Mouse (Mus musculus) brain, embryonic 14.5 days (tissue): Measurements from ENCODE around the gene Fdxacb1. TPM values are rescaled to one million over a fixed set of nuclear protein-coding genes. Genes with fewer than 3 reads are reported as not detected.
A peak's percentile ranks its signal among the peaks of the same experiment; 100 is the strongest.

Experiments used
- DNase-seq: peaks from one replicate; pipeline ENCODE4 v3.0.0-alpha.2; 2011; ENCODE audit warnings: low read depth
- CTCF ChIP-seq: fragments of 200-500 bp; IDR thresholded peaks from 2 replicates; pipeline ENCODE4 v1.5.1; 2012; ENCODE audit warnings: inconsistent platforms, mild to moderate bottlenecking, moderate library complexity, borderline replicate concordance; ENCODE audit not compliant: insufficient read depth, insufficient read length; ENCODE audit errors: extremely low read depth
- POLR2A ChIP-seq: fragments of 200-500 bp; IDR thresholded peaks from 2 replicates; pipeline ENCODE4 v1.6.1; 2012; ENCODE audit warnings: mild to moderate bottlenecking, inconsistent platforms, borderline replicate concordance; ENCODE audit not compliant: poor library complexity, insufficient read depth, insufficient read length, severe bottlenecking; ENCODE audit errors: extremely low read depth
- polyA plus RNA-seq: library from polyadenylated mRNA; depleted of rRNA; stranded (reverse); fragments of >200 nt; gene quantifications from 2 replicates; pipeline ENCODE4 v1.2.3, GENCODE M21; 2012; rRNA removed

Gene Fdxacb1
- polyA plus RNA-seq, 1 experiment = 8.0 TPM

- no peak for DNase-seq
- TF ChIP-seq CTCF (no peak), POLR2A (no peak)
Measured at GRCm38 (mm10) chr9:50815666-50816065, 47.6 kb downstream of the Fdxacb1 start.

DNA sequence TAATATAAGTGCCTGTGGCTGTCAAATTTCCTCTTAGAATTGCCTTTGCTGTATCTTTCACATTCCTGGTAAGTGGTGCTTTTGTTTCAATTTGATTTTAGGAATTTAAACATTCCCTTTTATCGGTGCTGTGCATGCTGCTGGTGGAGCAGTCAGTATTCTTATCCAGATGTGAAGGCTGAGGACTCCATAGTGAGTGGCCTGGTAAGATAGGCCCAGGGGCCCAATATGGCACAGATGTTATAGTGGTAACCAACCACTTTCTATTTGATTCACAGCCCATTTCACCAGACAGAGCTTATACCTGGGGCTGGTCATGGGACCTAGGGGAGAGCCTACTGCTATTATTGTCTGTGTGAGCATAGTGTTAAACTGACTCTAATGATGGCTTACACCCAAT lies 48.5 kb downstream of the Fdxacb1 start:
- TF ChIP-seq CTCF (no peak), POLR2A (no peak)

GRCm38 (mm10) chr9:50818050-50818449 lies 50.0 kb downstream of the Fdxacb1 start:
- TF ChIP-seq CTCF (no peak), POLR2A (no peak)
- no peak for DNase-seq

More for the DNA sequence above, 48.5 kb downstream of the Fdxacb1 start:
- no peak for DNase-seq

DNA sequence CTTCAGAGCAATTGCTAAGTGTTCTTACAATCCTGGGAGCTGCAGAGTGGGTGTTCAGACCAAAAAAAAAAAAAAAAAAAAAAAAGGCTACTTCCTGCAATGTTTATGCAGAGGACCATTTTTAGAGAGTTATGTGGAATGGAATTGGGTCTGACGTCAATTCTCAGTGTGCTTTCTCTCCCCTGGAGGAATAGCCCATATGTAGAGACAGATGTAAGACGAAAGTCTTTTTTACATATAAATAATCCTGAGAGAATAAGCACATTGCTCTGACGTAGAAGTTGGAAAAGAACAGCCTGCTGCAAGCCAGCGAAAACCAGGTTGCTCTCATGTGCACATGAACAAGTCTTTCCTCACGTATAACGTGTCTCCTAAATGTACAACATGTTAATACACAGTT lies 51.7 kb downstream of the Fdxacb1 start:
- DNase-seq = peak; percentile 2
- TF ChIP-seq CTCF (no peak), POLR2A (no peak)

GRCm38 (mm10) chr9:50821651-50822050 lies 53.6 kb downstream of the Fdxacb1 start:
- TF ChIP-seq CTCF (no peak), POLR2A (no peak)
- no peak for DNase-seq

- DNase-seq = no peak
- no peak for TF ChIP-seq POLR2A
Measured at GRCm38 (mm10) chr9:50822216-50822615, 54.2 kb downstream of the Fdxacb1 start.

Other genes with a start within 250 kb of the Fdxacb1 start
- 73.9 and 77.3 TPM in 2 replicates for gene Pts, start 239.5 kb upstream of the Fdxacb1 start, polyA plus RNA-seq
- gene Il18, start 213.4 kb upstream of the Fdxacb1 start, polyA plus RNA-seq = 13.0 and 13.2 TPM in 2 replicates
- 0.26 and 0.37 TPM in 2 replicates for gene Bco2, start 213.1 kb upstream of the Fdxacb1 start, polyA plus RNA-seq
- gene Tex12, start 206.9 kb upstream of the Fdxacb1 start, polyA plus RNA-seq = not detected in 2 replicates
- 141 and 178 TPM in 2 replicates for gene Sdhd, start 164.4 kb upstream of the Fdxacb1 start, polyA plus RNA-seq
- gene Timm8b, start 164.3 kb upstream of the Fdxacb1 start, polyA plus RNA-seq = 302 and 372 TPM in 2 replicates
- gene Pih1d2, start 150.9 kb upstream of the Fdxacb1 start, polyA plus RNA-seq = 4.6 and 5.1 TPM in 2 replicates
- 18.4 and 21.5 TPM in 2 replicates for gene Nkapd1, start 150.8 kb upstream of the Fdxacb1 start, polyA plus RNA-seq
- 25.4 and 32.9 TPM in 2 replicates for gene Dlat, start 108.5 kb upstream of the Fdxacb1 start, polyA plus RNA-seq
- 29.9 and 40.6 TPM in 2 replicates for gene Dixdc1, start 28.7 kb upstream of the Fdxacb1 start, polyA plus RNA-seq
- gene 2310030G06Rik, start 21.7 kb upstream of the Fdxacb1 start, polyA plus RNA-seq = 1.2 and 1.7 TPM in 2 replicates
- gene Cryab, start 16.9 kb upstream of the Fdxacb1 start, polyA plus RNA-seq = 5.7 and 6.1 TPM in 2 replicates
- 1.3 and 1.8 TPM in 2 replicates for gene Hspb2, start 15.9 kb upstream of the Fdxacb1 start, polyA plus RNA-seq
- 52.4 and 53.9 TPM in 2 replicates for gene Alg9, start 6.8 kb downstream of the Fdxacb1 start, polyA plus RNA-seq
- gene 1110032A03Rik, start 7.3 kb downstream of the Fdxacb1 start, polyA plus RNA-seq = 46.5 and 50.1 TPM in 2 replicates
- 32.2 and 38.5 TPM in 2 replicates for gene Ppp2r1b, start 77.1 kb downstream of the Fdxacb1 start, polyA plus RNA-seq
- gene Sik2, start 240.8 kb downstream of the Fdxacb1 start, polyA plus RNA-seq = 17.2 and 20.8 TPM in 2 replicates